Mouse (Mus musculus): ENCODE data around the gene Cfap43. TPM values are rescaled to one million over a fixed set of nuclear protein-coding genes. Genes with fewer than 3 reads are reported as not detected.

Gene Cfap43
- polyA plus RNA-seq, 1 experiment from 2014 or later, result 0.11 TPM

Small RNA genes lying within 50 kb of the gene (microRNA-seq; reads per million reads assigned to microRNA genes)
- gene Gm22240 (not detected), gene Mir8090 (not detected)

Other genes with a start within 250 kb of the Cfap43 start
- gene Col17a1, start 227.2 kb downstream of the Cfap43 start, polyA plus RNA-seq (2014; fragmentation: Nextera tagmentation; extraction: Ambion mirVana), result 0.67 and 1.1 TPM in 2 replicates
- 274 and 292 TPM in 2 replicates for gene Sfr1, start 187.6 kb downstream of the Cfap43 start, polyA plus RNA-seq (2014; fragmentation: Nextera tagmentation; extraction: Ambion mirVana)
- gene Gsto1, start 64.3 kb downstream of the Cfap43 start, polyA plus RNA-seq (2014; fragmentation: Nextera tagmentation; extraction: Ambion mirVana), result 313 and 340 TPM in 2 replicates
- 1.0 and 1.1 TPM in 2 replicates for gene Gsto2, start 53.8 kb downstream of the Cfap43 start, polyA plus RNA-seq (2014; fragmentation: Nextera tagmentation; extraction: Ambion mirVana)
- gene Itprip, start within 50 bp of the Cfap43 start, polyA plus RNA-seq (2014; fragmentation: Nextera tagmentation; extraction: Ambion mirVana), result 9.9 and 13.0 TPM in 2 replicates
- not detected in 2 replicates for gene Cfap58, start 18.4 kb upstream of the Cfap43 start, polyA plus RNA-seq (2014; fragmentation: Nextera tagmentation; extraction: Ambion mirVana)

All from intestine, embryonic 14.5 days (tissue).